In genomic region chr17:29459321-29460118, GRCm38 (mm10) we compare ENCODE assay signal across 8 mouse cellular contexts. TPM values are rescaled to one million over a fixed set of nuclear protein-coding genes. Genes with fewer than 3 reads are reported as not detected.
DNase-seq lines count a peak whose midpoint lies in the region.

No protein-coding gene starts in this region.

- peak; percentile 29 for DNase-seq in thymus, postnatal 0 days (ENCODE audit: low spot score)
- no peak for DNase-seq in thymus, postnatal 25 days
- peak; percentile 62 to 74 for DNase-seq in cerebellum, postnatal 14 days
- peak; percentile 70 to 72 for DNase-seq in heart, adult 18-20 months
- peak; percentile 79 for DNase-seq in kidney, adult 11 months
- peak; percentile 60 to 74 for DNase-seq in lung, adult 18-20 months
- peak; percentile 74 for DNase-seq in retina, embryonic 14.5 days (ENCODE audit: low spot score)
- no peak for DNase-seq in testis, postnatal 14 days (ENCODE audit: low spot score)

RNA-seq across cellular contexts. Expression of gene Pim1, which starts 31.0 kb away (rescaled TPM):
- 78.6 and 81.4 TPM in 2 replicates for polyA plus RNA-seq in thymus, postnatal 0 days (2015; fragmentation: Nextera tagmentation; extraction: Ambion mirVana)
- total RNA-seq in heart, adult 18-20 months (2021): 10 to 100 TPM; 12.7 to 21.2 TPM

Comparison
In these comparisons a context has a peak if more than half of its experiments do, and no peak if none do; other contexts are left out.
1. DNase-seq: peak in thymus, postnatal 0 days (single experiment), cerebellum, postnatal 14 days (2 of 2), heart, adult 18-20 months (2 of 2), kidney, adult 11 months (single experiment), lung, adult 18-20 months (2 of 2) and retina, embryonic 14.5 days (single experiment); none in thymus, postnatal 25 days (single experiment) and testis, postnatal 14 days (single experiment).